Mouse (Mus musculus): ENCODE measurements around the gene Ppif.

GRCm38 (mm10) chr14:25746371-25746770 is 52.4 kb downstream of the Ppif start:
- TF ChIP-seq CTCF (IDR thresholded peaks at IDR 0.05; ENCODE audit: insufficient read depth, low read depth, low read length) (no peak), POLR2A (IDR thresholded peaks at IDR 0.05; ENCODE audit: insufficient read depth, low read depth, low read length) (no peak)
